Mouse (Mus musculus): ENCODE data around the gene Mob3a.

DNA sequence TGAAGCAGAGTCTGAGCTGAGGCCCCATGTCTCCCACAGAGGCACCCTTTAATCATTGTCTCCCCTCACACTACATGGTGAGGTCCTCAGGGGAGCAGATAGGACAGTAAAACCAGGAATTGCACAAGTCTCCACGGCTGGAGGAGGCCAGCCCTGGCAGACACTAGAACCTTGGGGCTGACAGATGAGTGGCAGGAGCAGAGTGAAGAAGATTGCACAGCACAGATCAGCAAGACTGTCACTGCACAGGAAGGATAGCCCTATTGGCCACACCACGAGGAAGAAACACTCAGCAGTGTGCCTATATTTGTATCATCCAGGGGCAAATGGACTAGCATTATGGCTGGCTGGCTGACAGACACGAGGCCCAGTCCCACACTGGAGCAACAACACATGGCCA is 9.1 kb upstream of the Mob3a start:
- TF ChIP-seq POLR2A (IDR thresholded peaks at IDR 0.05; ENCODE audit: low read depth, low read length) (no peak), MAFK (IDR thresholded peaks at IDR 0.05; ENCODE audit: insufficient replicate concordance, low read length) (no peak), MEF2A (IDR thresholded peaks at IDR 0.05; ENCODE audit: borderline replicate concordance, low read depth, low read length) (no peak), CTCF (conservative IDR thresholded peaks at IDR 0.05 in 1 of 2, IDR thresholded peaks at IDR 0.05 in 1 of 2; ENCODE audit: low read depth in 2 of 2, low read length in 2 of 2) (no peak), TCF12 (IDR thresholded peaks at IDR 0.05; ENCODE audit: low read depth, low read length) (no peak), ZNF384 (IDR thresholded peaks at IDR 0.05; ENCODE audit: low read depth, low read length) (no peak), GABPA (IDR thresholded peaks at IDR 0.05; ENCODE audit: insufficient replicate concordance, low read depth, low read length) (no peak), MAZ (IDR thresholded peaks at IDR 0.05; ENCODE audit: low read depth, low read length) (no peak), HCFC1 (IDR thresholded peaks at IDR 0.05; ENCODE audit: low read depth, low read length) (no peak), ZKSCAN1 (IDR thresholded peaks at IDR 0.05; ENCODE audit: borderline replicate concordance, low read depth, low read length) (no peak), ETS1 (conservative IDR thresholded peaks at IDR 0.05; ENCODE audit: low read depth, low read length) (no peak), EP300 (IDR thresholded peaks at IDR 0.05; ENCODE audit: low read length) (no peak)
